Mouse (Mus musculus) kidney, adult 18-20 months (tissue): ENCODE measurements around the gene Gm35549.
A peak's percentile ranks its signal among the peaks of the same experiment; 100 is the strongest.

ENCODE experiments used
- DNase-seq: peaks from one replicate; pipeline ENCODE4 v3.0.0; 2021

Gm35549 gene

GRCm38 (mm10) chr9:122823374-122824017 lies 20.3 kb downstream of the Gm35549 start:
- no peak for DNase-seq

GRCm38 (mm10) chr9:122815239-122815851 lies 28.5 kb downstream of the Gm35549 start:
- DNase-seq: peak; percentile 25

GRCm38 (mm10) chr9:122814775-122815174 lies 29.1 kb downstream of the Gm35549 start:
- DNase-seq: peak; percentile 9

GRCm38 (mm10) chr9:122812386-122812785 lies 31.4 kb downstream of the Gm35549 start:
- no peak for DNase-seq

GRCm38 (mm10) chr9:122810212-122810611 lies 33.6 kb downstream of the Gm35549 start:
- DNase-seq: no peak

- no peak for DNase-seq
These were observed 36.6 kb downstream of the Gm35549 start for GRCm38 (mm10) chr9:122807186-122807585.

- DNase-seq: no peak
These were observed 37.9 kb downstream of the Gm35549 start for GRCm38 (mm10) chr9:122805845-122806341.

- peak; percentile 94 for DNase-seq
These were observed 38.6 kb downstream of the Gm35549 start, which contains the start of gene Tcaim for GRCm38 (mm10) chr9:122805053-122805844. TSS of gene Tcaim (plus strand) at chr9:122805539.

GRCm38 (mm10) chr9:122786534-122786933 lies 57.3 kb downstream of the Gm35549 start:
- no peak for DNase-seq

- DNase-seq: no peak
These were observed 58.6 kb downstream of the Gm35549 start for GRCm38 (mm10) chr9:122785231-122785630.
